Mouse (Mus musculus) C2C12 (cell line): ENCODE results near the gene Herc1.

ENCODE experiments used
- CTCF ChIP-seq: IDR thresholded peaks from one replicate; pipeline ENCODE4 v1.5.1; 2011; ENCODE audit not compliant: control insufficient read depth, insufficient read depth, insufficient read length
- FOSL1 ChIP-seq: IDR thresholded peaks from one replicate; pipeline ENCODE4 v1.8.0; 2011; ENCODE audit warnings: mild to moderate bottlenecking, low read length; ENCODE audit not compliant: poor library complexity, insufficient read depth, severe bottlenecking
- USF1 ChIP-seq: IDR thresholded peaks from one replicate; pipeline ENCODE4 v1.6.1; 2011; ENCODE audit warnings: low read depth, mild to moderate bottlenecking, control low read depth, moderate library complexity

- TF ChIP-seq CTCF (no peak), FOSL1 (no peak), USF1 (no peak)
Measured at GRCm38 (mm10) chr9:66347405-66348035, 2.7 kb upstream of the Herc1 start.
